Mouse (Mus musculus) heart, embryonic 15.5 days (tissue): ENCODE data around the gene Slc20a1. TPM values are rescaled to one million over a fixed set of nuclear protein-coding genes. Genes with fewer than 3 reads are reported as not detected.

Experiments
- ATAC-seq: fragments of 200-750 bp; cut with Nextera tagmentation; replicated peaks from 2 replicates; pipeline ENCODE4 v1.8.0; 2017; ENCODE audit warnings: low read depth, moderate TSS enrichment; ENCODE audit not compliant: insufficient number of reproducible peaks, insufficient read depth, low FRiP score
- H3K27ac ChIP-seq: fragments of 300-500 bp; sonication (generic); 2 replicates; pipeline ENCODE4 v1.5.1; 2015; ENCODE audit warnings: mild to moderate bottlenecking, inconsistent platforms
- H3K27me3 ChIP-seq: fragments of 300-500 bp; sonication (generic); 2 replicates; pipeline ENCODE4 v1.6.1; 2015; ENCODE audit warnings: inconsistent platforms
- H3K36me3 ChIP-seq: fragments of 300-500 bp; sonication (generic); 2 replicates; pipeline ENCODE4 v1.6.1; 2015; ENCODE audit warnings: mild to moderate bottlenecking, inconsistent platforms
- H3K4me1 ChIP-seq: fragments of 300-500 bp; sonication (generic); replicated peaks from 2 replicates; pipeline ENCODE4 v1.6.1; 2015; ENCODE audit warnings: inconsistent platforms
- H3K4me2 ChIP-seq: fragments of 300-500 bp; sonication (generic); 2 replicates; pipeline ENCODE4 v1.6.1; 2015; ENCODE audit warnings: inconsistent platforms, mild to moderate bottlenecking, moderate library complexity
- H3K4me3 ChIP-seq: fragments of 300-500 bp; sonication (generic); 2 replicates; pipeline ENCODE4 v1.5.1; 2015; ENCODE audit warnings: mild to moderate bottlenecking, inconsistent platforms
- H3K9ac ChIP-seq: fragments of 300-500 bp; sonication (generic); 2 replicates; pipeline ENCODE4 v1.6.1; 2015; ENCODE audit warnings: mild to moderate bottlenecking, inconsistent platforms
- H3K9me3 ChIP-seq: fragments of 300-500 bp; sonication (generic); replicated peaks from 2 replicates; pipeline ENCODE4 v1.6.1; 2016; ENCODE audit warnings: inconsistent platforms
- WGBS: fragments of 180-500 bp; shearing (Covaris S2); methylation state at CpG from one replicate; pipeline ENCODE4 v1.1.7; 2015; ENCODE audit warnings: mixed read lengths; 5-methylcytosine and 5-hydroxymethylcytosine counted together
- polyA plus RNA-seq: library from polyadenylated mRNA; unstranded; fragments of >200 nt; fragmentation: Nextera tagmentation; extraction: Ambion mirVana; gene quantifications from 2 replicates; pipeline ENCODE4 v1.2.1, GENCODE M21; 2015

The Slc20a1 gene
- 16.3 and 17.9 TPM in 2 replicates for polyA plus RNA-seq

DNA sequence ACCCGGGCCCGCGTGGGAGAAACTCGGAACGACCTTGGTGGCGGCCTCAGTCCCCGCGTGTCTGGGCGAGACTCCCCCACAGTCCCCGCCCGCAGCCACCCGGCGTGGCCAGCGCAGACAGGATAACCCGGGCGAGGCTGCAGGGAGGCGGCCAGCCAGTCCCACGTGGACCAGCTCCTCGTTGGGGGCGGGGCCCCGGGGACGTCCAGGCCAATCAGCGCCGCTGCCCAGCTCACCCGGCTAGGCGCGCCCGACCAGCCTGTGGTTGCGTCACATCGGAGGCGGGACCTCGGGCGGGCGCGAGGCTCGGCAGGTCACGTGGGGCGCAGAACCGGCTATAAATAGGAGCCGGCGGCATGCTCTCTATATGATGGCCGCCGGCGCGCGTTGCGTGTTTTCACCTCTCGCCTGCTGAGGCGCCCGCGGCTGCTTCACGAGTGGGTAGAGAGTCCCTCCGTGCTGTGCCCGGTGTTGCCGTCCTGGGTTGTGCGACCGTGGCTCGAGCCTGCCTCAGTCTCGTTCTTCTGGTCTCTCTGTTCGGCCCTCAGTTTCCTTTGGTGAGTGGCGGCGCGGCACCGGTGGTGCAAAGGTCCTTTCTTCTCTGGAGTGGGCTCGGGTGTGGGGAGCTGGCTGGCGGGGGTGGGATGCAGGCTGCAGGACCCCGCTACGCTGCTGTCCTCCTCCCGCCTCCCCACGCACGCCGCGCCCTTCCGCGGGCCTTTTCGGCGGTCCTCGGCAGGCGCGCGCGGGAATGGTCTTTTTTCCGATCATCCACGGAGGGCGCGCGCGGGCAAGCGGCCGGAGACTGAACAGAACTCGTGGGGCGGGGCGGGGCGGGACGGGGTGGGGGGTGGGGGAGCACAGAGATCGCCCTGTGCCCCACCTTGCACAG lies at the start of gene Slc20a1:
Gene Slc20a1 (plus strand): TSS at position 329 of the 892 bp plus-strand sequence.
- Histone ChIP-seq H3K4me3 (peak within 1 kb of the TSS; percentile 87), H3K4me2 (peak within 1 kb of the TSS; percentile 75), H3K27ac (peak within 1 kb of the TSS; percentile 89), H3K27me3 (no peaks in the 10 kb centered on the region), H3K9ac (peak within 1 kb of the TSS; percentile 93), H3K36me3 (peaks cover 9% of the 10 kb centered on the region; the same call in 1 of the 2 replicates), H3K9me3 (no peaks in the 10 kb centered on the region), H3K4me1 (peaks cover 16% of the 10 kb centered on the region)
- peak; percentile 99 for ATAC-seq
- 0% methylated on average over 84 of the region's 96 CpGs for WGBS

DNA sequence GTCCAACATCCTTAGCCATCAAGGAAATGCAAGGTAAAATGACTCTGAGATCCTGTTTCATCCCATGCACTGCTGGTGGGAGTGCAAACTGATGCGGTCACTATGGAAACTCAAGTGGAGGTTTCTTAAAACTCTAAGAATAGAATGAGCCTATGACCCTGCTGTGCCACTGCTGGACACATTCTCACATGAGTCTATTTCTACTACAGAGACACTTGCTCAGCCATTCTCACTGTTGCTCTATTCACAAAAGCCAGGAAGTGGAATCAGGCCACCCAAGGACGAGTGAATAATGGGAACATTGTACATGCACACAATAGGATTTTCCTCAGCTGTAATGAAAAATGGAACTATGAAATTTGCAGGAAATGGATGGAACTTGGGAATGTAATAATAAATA lies 49.7 kb upstream of the Slc20a1 start:
- ATAC-seq = no peak
- WGBS = 57% methylated on average over 2 of the region's 2 CpGs
- H3K4me2 ChIP-seq = no peak overlapping the region
- no peaks in the 10 kb centered on the region for H3K27me3 ChIP-seq
- no peak overlapping the region for H3K4me3 ChIP-seq
- H3K9ac ChIP-seq = no peak overlapping the region
- no peaks in the 10 kb centered on the region for H3K36me3 ChIP-seq
- no peak overlapping the region for H3K27ac ChIP-seq
- H3K9me3 ChIP-seq = no peaks in the 10 kb centered on the region
- no peaks in the 10 kb centered on the region for H3K4me1 ChIP-seq

DNA sequence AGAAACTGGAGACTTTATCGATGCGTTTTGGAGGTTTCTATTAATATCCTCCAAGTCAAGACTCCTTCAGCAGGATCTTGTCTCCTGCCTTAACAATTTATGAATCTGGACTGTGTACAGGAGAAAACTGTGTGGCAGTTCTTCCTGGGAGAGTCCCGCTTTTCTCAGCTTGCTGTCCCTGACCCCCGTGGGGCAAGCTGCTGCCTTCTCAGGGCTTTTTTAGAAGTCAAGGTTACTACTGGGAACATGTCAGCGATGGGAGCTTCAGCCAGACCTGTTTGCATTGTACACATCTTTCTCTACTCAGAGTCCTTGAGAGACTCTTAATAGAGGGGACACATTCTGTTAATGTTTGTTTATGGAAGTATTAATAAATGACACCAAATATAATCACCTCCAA lies 48.2 kb upstream of the Slc20a1 start:
- Histone ChIP-seq H3K27ac (no peak overlapping the region), H3K9me3 (no peaks in the 10 kb centered on the region), H3K36me3 (no peaks in the 10 kb centered on the region), H3K27me3 (no peaks in the 10 kb centered on the region), H3K9ac (no peak overlapping the region), H3K4me3 (no peak overlapping the region), H3K4me2 (no peak overlapping the region), H3K4me1 (no peaks in the 10 kb centered on the region)
- 79% methylated on average over 5 of the region's 5 CpGs for WGBS
- ATAC-seq = no peak

DNA sequence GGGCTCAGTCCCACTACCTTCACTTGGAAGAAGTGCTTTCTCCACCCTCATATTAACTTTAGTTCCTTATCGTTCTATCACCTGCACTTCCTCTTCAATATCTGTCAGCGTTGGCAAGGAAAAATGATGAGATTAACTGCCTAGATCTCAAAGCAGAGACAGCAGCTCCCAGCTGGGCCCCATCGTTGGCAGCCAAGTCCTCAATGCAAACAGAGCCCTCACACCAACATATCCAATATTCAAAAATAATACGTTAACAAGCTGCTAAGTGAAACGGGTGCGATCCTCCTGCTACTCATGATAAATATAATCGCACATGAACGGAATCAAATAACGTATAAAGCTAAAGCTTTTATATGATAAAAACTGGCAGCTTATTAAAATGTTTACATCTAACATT lies 47.5 kb upstream of the Slc20a1 start:
- WGBS = 77% methylated on average over 9 of the region's 9 CpGs

DNA sequence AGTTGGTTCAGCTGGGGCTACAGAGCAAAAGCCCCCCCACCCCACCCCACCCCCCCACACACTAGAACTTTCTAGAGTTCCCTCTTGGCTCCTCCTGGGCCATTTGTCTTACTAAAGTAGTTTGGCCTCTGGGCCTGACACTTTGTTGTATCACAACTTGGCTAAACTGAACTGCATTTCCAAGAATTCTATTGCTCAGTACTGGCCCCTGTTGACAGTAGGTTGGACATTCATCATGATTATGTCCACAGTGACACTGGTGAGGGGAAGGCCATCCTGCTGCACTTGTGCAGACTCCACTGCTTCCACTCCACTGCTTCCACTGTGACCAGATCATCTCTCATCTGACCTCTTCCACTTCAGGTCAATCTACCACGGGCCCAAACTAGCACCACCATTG lies 45.8 kb upstream of the Slc20a1 start:
- no peak overlapping the region for H3K4me3 ChIP-seq
- no peak overlapping the region for H3K4me2 ChIP-seq
- no peak for ATAC-seq
- H3K4me1 ChIP-seq = no peaks in the 10 kb centered on the region
- H3K36me3 ChIP-seq = no peaks in the 10 kb centered on the region
- H3K27me3 ChIP-seq = no peaks in the 10 kb centered on the region
- 72% methylated on average over 1 of the region's 1 CpGs for WGBS
- no peaks in the 10 kb centered on the region for H3K9me3 ChIP-seq
- no peak overlapping the region for H3K27ac ChIP-seq
- no peak overlapping the region for H3K9ac ChIP-seq

More for the DNA sequence above, 47.5 kb upstream of the Slc20a1 start:
- no peaks in the 10 kb centered on the region for H3K9me3 ChIP-seq
- H3K9ac ChIP-seq = no peak overlapping the region
- no peak overlapping the region for H3K4me3 ChIP-seq
- ATAC-seq = no peak
- H3K4me1 ChIP-seq = no peaks in the 10 kb centered on the region
- no peak overlapping the region for H3K27ac ChIP-seq
- no peaks in the 10 kb centered on the region for H3K36me3 ChIP-seq
- no peak overlapping the region for H3K4me2 ChIP-seq
- H3K27me3 ChIP-seq = no peaks in the 10 kb centered on the region

DNA sequence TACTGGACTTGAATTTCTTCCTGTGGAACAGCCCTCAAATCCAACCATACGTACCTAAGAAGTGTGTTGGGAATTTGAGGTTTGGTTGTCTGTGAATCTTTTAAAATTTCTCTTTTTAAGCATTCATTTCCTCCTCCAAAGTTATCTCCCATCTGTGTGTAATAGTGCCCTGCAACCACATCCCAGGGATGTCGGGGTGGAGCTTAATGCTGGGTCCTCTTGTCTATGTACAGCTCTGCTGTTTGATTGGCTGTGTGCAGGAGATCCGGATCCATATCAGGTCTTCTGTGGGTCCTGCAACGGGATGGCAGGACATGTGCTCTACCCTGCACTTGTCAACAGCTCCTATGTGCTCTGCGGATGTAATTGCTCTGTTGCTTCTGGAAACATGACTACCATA lies 33.7 kb upstream of the Slc20a1 start:
- H3K4me1 ChIP-seq = peaks cover 4% of the 10 kb centered on the region; the same call in 1 of the 2 replicates
- no peak overlapping the region for H3K4me2 ChIP-seq
- no peak overlapping the region for H3K9ac ChIP-seq
- H3K4me3 ChIP-seq = no peak overlapping the region
- no peak overlapping the region for H3K27ac ChIP-seq
- H3K36me3 ChIP-seq = no peaks in the 10 kb centered on the region
- ATAC-seq = no peak
- no peaks in the 10 kb centered on the region for H3K27me3 ChIP-seq
- WGBS = 59% methylated on average over 5 of the region's 5 CpGs
- H3K9me3 ChIP-seq = peaks cover 4% of the 10 kb centered on the region; the same call in 1 of the 2 replicates

DNA sequence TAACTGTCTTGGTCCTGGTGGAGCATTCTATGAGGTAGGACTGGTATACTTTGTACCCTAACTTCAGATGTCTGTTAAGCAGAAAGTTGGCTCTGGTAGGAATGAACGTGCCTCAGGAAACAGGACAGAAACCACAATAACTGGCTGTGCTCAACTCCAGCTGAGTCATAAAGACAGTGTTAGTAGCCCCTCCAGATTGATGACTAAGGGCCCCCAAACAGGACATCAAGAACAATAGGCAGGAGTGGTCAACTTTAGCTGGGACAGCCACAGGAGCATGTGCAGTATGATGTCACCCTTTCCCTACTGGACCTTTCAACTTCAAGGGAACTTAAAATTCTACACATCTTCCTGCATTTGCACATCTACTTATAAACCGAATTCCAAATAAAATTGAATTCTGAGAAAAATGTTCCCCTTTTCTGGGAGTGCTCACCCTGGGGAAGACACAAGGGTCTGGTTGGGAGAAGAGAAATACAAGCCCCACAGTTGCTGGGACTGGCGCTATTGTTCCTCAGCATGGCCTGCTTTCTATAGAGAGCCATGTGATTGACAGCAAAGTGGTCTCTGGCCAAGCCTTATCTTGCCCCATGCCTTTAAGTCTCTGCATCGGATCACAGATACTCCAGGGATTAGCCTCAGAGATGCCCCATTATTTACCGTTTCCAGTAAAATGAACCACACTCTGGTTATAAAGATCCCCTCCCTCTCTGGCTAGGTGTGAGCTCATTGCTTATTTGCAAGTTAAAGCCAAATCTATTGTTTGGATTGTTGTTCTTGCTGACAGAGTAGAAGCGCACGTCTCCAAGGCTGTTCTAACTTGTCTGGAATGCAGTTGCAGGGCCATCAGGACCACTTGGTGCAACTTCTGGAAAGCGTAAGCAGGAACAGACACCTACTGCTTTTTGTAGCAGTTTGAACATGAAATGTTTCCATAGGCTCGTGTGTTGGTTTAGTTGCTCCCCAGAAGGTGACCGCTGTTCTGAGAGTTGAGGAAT lies 31.8 kb upstream of the Slc20a1 start:
- Histone ChIP-seq H3K36me3 (no peaks in the 10 kb centered on the region), H3K9ac (no peak overlapping the region), H3K4me2 (no peak overlapping the region), H3K27me3 (no peaks in the 10 kb centered on the region), H3K4me3 (no peak overlapping the region), H3K4me1 (peaks cover 4% of the 10 kb centered on the region; the same call in 1 of the 2 replicates), H3K27ac (peak overlapping the region; percentile 52), H3K9me3 (peaks cover 4% of the 10 kb centered on the region; the same call in 1 of the 2 replicates)
- 41% methylated on average over 10 of the region's 10 CpGs for WGBS
- ATAC-seq = peak; percentile 64; the same call in 1 of the 2 replicates

DNA sequence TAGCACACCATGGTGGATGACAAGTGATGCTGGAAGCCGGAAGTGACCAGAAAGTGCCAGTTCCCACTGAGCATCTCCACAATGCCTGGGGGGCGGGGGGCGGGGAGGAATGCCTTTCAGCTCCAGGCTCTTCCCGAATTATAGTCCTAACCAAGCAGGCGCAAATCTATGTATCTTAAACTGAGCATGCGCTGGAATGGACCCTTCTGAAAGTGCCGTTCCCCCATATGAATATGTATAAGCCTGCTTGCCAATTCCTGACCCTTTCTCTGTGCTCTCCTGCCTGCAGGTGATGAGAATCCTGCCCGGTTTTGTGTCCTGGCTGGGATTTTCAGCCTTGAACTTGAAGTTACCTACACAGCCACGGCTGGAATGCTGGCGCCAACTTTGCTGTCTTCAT lies 25.2 kb upstream of the Slc20a1 start:
- Histone ChIP-seq H3K27me3 (no peaks in the 10 kb centered on the region), H3K4me1 (peaks cover 2% of the 10 kb centered on the region; the same call in 1 of the 2 replicates), H3K4me3 (no peak overlapping the region), H3K27ac (no peak overlapping the region), H3K9ac (no peak overlapping the region), H3K9me3 (peaks cover 2% of the 10 kb centered on the region; the same call in 1 of the 2 replicates), H3K36me3 (no peaks in the 10 kb centered on the region), H3K4me2 (no peak overlapping the region)
- ATAC-seq = no peak
- 45% methylated on average over 10 of the region's 10 CpGs for WGBS

DNA sequence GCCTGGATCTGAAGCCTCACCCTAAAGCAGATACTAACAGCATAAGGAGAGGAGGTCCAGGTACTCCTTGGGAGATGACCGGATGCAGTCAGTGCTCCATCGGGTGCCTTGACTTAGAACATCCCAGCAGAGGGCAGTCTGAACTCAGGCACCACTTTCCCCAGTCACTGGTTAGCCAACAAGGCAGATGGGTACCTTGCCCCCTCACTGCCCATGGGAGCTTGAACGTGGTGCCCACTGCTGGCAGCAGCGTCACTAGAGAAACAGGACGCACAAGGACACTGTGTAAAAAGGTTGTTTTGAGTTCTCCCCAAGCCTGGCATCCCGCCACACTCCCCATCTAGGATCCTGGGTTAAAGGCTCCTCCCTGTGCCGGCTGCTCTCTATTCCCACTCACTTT lies 24.1 kb upstream of the Slc20a1 start:
- H3K4me2 ChIP-seq = no peak overlapping the region
- no peaks in the 10 kb centered on the region for H3K36me3 ChIP-seq
- H3K4me1 ChIP-seq = peaks cover 4% of the 10 kb centered on the region; the same call in 1 of the 2 replicates
- H3K27me3 ChIP-seq = no peaks in the 10 kb centered on the region
- H3K4me3 ChIP-seq = no peak overlapping the region
- ATAC-seq = peak; percentile 43; the same call in 1 of the 2 replicates
- no peak overlapping the region for H3K9ac ChIP-seq
- no peak overlapping the region for H3K27ac ChIP-seq
- 30% methylated on average over 7 of the region's 7 CpGs for WGBS
- no peaks in the 10 kb centered on the region for H3K9me3 ChIP-seq

DNA sequence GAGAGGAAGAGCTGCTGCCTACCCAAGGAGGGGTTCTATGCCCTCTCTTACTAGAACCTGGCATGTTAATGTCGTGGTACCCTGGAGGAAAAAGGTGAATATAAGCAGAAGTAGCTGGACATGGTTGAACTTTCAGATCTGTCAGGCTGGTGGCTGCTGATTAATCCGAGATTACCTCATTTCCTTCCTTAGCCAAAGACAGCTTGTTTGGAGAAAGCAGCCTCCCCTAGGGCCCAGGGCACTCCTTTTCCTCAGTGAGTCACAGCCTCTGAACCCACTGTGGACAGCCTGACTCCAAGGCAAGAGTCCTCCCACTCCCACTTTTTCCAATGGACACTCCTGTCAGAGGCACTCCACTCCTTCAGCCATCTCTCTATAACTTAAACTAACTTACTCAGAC lies 22.9 kb upstream of the Slc20a1 start:
- Histone ChIP-seq H3K36me3 (no peaks in the 10 kb centered on the region), H3K27ac (no peak overlapping the region), H3K4me1 (peaks cover 4% of the 10 kb centered on the region; the same call in 1 of the 2 replicates), H3K4me2 (no peak overlapping the region), H3K9me3 (no peaks in the 10 kb centered on the region), H3K4me3 (no peak overlapping the region), H3K27me3 (no peaks in the 10 kb centered on the region), H3K9ac (no peak overlapping the region)
- ATAC-seq = no peak
- WGBS = 43% methylated on average over 2 of the region's 2 CpGs
